Mouse (Mus musculus) heart, adult 18-20 months (tissue): ENCODE measurements around the gene Calcoco1. TPM values are rescaled to one million over a fixed set of nuclear protein-coding genes. Genes with fewer than 3 reads are reported as not detected.

Experiments used
- DNase-seq, 2 experiments: peaks; one replicate each; pipeline ENCODE4 v3.0.0; 2021 to 2022; ENCODE audit warnings: mixed read lengths in 1 of 2
- long read RNA-seq, 2 experiments: library from polyadenylated mRNA; stranded (forward); transcript quantifications; one replicate each; pipeline ENCODE4 v2.0.0; 2021
- total RNA-seq, 2 experiments: library from RNA; stranded (reverse); gene quantifications; 2 replicates each; pipeline ENCODE4 v1.2.3; 2021

Gene Calcoco1
- total RNA-seq = 100 to 1,000 TPM; 105 to 119 TPM
- long read RNA-seq, experiment 1, transcript Calcoco1-201 (15 exons, 2,824 nt) = major isoform, 88 of 114 reads
- long read RNA-seq, experiment 1, partial matches to known transcripts = 11 of 114 reads
- long read RNA-seq, experiment 1, other reads (novel, unspliced or antisense) = 15 of 114 reads
- long read RNA-seq, experiment 2, transcript Calcoco1-201 (15 exons, 2,824 nt) = major isoform, 36 of 54 reads
- long read RNA-seq, experiment 2, partial matches to known transcripts = 7 of 54 reads
- long read RNA-seq, experiment 2, other reads (novel, unspliced or antisense) = 11 of 54 reads

DNA sequence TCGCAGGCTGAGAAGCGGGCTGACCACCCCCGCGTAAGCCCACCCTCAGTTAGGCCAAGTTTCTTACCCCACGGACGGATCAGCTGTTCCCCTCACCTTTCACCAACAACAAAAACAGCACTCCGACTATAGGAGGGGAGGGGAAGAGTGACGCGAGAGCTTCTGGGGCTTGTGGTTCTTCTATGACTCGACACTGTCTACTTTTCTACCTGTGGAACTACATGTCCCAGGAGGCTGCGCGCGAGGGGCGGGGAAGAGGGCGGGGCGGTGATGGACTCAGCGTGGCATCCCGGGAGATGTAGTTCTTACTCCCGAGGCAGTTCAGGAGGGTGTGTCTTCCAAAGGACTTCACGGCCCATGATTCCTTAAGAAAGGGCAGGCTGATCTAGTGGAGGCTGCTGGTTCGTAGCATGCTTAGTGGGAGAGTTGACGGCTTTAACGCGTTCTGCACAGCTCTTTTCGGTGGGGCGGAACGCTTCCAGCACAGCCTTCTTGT is at the start of gene Calcoco1:
Gene Calcoco1 (minus strand): TSS at position 199 of the 496 bp plus-strand sequence.
- peak; percentile 96 to 98 for DNase-seq

DNA sequence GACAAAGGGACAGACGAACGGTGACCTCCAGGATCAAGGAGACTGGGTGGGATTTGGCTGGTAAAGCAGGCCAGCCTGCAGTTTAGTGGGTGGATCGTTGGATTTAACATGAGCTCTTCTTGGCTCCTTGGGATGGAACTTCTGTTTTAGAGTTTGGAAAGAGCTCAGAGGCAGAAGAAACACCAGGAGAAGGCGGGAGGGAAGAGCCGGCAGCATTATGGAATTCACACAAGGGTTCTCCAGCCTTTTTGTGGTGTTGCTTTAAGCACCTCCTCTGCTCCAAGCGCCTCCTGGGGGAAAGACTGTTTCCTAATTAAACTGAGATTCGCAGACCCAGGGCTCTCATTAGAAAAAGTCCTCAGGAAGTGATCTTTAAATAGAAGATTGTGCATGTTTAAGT is 48.9 kb upstream of the Calcoco1 start:
- DNase-seq = peak in 1 of 2 experiments; percentile 4

DNA sequence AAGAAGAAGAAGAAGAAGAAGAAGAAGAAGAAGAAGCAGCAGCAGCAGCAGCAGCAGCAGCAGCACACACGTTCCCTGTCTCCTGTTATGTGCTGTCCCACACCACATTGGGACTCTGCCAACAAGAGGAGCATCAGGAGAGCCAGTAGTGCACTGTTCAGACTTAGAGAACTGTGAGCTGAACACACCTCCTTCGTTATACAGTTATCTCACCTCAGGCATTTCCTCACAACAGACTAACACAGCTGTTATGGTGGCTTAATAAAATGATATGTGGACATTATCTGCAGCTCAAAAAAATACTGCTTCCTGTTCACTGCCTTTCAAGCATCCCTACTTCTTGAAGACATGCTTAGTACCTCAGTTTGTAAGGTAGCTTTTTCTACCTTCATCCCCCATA is 43.2 kb upstream of the Calcoco1 start:
- DNase-seq = no peak

DNA sequence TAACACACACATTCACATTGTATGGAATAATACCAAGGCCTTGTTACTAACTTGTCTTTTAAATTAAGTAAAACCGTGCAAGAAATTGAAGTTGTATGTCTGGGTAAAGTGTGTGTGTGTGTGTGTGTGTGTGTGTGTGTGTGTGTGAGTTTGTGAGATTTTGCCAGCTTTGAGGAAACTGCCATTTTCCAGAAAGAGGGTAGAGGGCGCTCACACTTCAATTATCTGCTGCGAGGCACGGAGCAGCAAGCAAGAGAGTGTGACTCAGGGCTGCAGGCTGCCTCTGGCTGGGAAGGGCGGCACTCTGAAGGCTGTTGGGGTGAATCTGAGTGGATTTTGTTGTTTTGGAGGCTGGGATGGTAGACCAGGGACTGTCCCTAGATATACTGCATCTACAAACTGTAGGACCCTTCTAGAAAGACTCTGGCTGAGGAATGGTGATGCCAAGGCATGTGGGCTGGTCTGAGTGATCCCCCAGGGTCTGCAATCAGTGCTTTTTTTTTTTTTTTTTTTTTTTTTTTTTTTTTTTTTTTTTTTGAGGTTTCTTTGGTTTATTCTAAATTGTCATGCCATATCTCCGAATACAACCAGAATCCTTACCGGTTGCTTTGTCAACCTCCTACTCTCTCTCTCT is 39.9 kb upstream of the Calcoco1 start:
- DNase-seq = peak; percentile 29 to 47

DNA sequence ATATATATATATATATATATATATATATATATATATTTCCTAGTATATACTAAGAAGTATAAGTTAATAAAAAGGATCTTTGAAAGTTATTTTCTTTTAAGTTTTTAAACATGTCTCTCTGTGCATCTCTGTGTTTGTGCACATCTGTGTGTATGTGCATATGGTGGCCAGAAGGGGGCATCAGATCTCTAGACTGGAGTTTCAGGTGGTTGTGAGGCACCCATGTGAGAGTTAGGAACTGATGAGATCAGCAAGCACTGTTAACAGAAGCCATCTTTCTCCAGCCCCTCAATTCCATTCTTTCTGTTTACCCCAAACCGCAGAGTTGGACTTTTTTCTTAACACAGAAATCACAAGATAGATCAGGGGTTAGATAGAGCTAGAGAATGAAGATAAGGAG is 35.7 kb upstream of the Calcoco1 start:
- no peak for DNase-seq

DNA sequence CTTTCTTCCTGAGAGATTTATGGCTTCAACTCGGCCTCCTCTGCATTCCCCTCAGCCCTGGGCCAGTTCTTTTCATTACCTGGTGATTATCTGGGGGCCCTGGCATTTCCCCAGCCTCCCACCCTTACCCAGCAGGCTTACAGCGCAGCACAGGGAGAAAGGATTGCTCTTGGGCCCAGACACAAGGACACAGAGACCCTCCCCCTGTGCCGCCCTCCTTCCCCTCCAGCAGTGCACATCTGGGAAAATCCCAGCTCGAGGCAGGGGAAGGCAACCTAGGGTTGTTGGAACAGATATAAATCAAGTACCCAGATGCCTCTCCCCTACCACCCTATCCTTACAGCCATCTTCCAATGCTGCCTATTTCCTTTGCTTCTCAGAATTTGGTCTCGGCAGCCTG is 33.1 kb upstream of the Calcoco1 start:
- no peak for DNase-seq

DNA sequence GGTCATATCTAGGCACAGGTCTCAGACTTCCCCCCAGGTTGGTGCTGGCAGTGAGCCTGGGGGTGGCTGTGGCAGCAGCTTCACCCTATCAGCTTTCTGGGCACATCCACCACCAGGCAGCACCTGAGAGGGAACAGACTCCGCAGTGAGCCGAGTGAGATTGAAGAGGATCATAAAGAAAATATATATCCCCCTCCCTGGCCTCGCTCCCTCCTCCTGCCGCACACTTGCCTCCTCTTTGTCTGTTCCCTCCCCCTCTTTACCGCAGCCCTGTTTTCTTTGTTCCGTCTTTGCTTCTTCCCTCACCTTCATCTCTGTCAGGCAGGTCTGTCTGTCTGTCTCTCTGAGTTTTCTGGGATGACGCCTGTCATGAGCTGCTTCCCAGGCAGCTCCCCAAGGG is 32.4 kb upstream of the Calcoco1 start:
- DNase-seq = no peak

DNA sequence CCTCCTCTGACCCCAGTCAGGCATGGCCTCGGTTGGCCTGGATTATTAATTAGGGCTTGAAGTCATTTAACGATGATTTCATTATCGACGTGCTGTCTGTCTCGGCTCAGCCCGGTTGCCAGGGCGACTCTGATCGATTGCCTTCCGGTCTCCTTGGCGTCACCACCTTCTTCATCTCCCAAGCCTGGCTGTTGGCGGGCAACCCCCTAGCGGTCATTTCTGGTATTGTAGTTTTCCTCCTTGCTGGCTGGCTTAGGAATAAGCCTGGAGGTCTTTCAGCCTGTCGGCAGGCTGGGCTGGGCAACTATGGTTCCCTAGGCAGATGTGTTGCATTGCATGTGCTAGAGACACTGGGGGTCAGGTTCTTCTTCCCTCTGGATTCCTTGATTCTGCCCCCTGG is 31.2 kb upstream of the Calcoco1 start:
- peak; percentile 26 to 41 for DNase-seq

DNA sequence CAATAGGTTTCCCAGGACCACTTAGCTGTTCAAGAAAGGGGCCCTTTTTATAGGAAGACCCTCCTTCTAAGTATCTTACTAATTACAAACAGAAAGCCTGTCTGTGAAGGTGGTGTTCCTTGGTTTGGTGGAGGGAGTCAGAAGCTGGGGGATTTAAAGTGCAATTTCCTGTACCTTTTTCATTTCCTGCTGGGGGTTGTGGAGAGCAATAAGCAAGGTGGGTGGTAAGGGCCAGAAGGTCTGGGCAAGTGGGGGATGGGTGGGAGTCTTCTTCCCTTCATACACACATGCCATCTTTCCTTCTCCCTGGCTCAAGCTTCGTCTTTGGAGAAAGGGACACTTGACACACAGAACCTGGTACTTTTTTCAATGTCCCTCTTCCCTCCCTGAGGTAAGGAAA is 30.2 kb upstream of the Calcoco1 start:
- DNase-seq = no peak

DNA sequence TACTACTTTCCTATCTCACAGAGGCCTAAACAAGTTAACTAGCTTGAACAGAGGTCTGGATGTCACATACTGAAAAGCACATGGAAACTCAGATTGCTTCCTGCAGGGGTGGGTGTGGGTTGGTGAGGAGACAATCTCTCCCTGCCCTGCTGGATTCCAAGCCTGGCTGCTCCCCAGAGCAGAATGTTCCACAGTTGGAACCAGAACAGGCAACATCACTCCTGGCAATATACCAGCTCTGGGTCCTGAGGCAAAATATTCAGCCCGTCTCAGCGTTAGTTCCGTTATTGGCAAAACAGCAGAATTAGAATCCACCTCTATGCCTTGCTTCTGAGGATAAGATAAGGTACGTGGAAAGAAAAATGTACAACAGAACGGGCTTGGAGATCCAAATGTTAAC is 28.3 kb upstream of the Calcoco1 start:
- DNase-seq = peak; percentile 63 to 64

DNA sequence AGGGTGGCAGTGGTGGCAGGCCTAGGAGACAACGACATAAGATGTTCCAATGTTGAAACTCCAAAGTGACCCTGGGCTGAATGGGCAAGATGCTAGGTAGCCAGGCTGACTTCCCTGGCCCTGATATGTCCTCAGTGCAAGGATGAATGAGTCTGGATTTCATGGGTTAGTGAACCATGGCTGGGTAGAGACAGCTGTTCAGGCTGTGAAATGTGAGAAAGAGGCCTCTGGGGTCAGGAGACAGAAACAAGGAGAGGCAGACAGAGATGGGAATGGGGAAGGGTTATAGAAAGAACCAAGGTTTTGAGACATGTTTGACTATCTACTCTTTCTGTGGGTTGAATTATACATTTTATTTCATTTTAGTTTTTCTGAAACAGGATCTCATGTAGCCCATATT is 27.1 kb upstream of the Calcoco1 start:
- no peak for DNase-seq

DNA sequence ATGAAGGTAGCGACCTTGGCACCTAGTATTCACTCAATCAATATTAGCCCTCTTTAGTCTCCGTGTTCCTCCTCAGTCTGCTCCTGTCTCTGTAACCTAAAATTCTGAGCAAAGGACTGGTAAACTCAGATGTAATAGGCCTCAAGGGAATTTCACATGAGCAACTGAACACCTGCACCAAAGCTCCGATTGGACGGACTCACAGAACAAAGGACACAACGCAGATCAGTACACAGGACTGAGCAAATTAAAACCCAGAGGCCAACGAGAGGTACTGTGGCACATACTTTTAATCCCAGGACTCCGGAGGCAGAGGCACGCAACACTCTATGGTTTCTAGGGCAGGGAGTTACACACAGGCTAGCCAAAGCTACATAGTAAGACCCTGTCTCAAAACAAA is 25.9 kb upstream of the Calcoco1 start:
- no peak for DNase-seq

DNA sequence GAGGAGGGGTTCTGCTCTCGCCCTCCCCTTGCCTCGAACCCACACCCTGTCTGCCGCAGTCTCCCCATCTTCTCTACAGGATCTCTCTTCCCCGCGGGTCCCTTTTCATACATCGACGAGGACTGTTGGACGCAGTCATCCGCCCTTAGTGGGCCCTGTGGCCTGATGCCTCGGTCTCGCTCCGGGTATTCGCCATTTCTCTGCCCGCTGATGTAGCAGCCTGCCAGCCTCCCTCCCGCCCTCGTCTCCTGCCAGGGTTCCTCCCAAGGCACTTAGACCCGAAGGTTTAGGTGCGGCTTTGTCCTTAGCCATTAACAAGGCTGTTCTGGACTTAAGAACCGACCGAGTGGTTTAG is 25.3 kb upstream of the Calcoco1 start:
- DNase-seq = peak in 1 of 2 experiments; percentile 15

DNA sequence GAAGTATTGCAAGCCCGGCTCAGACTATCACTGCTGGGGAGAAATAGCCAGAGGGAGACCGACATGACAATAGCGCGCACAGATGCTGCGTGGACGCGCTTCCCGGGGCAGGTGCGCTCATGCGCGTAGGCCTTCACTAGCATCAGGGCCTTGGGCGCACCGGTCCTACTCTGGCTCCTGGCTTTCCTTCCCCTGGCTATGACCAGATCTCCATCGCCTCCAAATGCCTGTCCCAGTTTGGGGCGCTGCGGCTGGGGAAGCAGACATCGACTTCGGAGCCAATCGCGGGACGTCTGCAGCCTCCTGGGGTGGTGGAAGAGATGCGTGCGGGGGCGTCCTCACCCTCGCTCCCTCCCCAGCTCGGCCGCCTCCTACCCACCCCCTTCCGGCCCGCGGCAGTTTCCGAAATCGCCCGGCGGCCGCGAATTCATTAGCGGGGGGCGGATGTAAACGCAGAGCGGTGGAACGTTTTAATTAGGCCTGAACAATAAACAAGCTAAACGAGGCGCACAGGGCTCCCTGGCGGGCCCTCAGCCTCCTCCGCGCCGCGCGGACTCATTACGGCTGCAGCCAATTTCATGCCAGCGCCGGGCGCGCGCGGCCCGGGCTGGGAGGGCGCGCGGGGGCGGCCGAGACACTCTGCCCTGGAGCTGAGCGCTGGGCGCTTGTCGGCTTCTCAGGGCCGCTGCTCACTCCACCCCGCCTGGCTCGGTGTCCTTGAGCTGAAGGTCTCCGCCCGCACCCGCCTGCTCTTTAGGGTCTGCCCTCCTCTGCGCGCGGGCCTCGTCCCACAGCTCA is 24.7 kb upstream of the Calcoco1 start:
- peak; percentile 35 to 44 for DNase-seq

DNA sequence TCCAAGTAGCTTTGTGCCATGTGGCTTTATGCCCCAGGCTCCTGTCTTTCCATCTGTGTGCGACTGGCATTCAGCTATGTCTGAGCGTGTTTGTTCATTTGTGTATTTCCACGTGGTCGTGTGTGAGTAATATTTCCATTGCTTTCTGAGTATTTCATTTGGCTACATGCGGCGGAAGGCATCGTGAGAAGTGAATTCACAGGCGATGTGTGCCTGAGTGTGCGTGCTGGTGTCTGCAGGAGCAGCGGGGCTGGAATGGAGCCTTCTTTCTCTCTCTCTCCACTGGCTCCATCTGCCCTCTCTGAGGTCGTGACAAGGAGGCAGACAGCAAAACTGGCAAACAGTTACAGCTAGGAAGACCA is 24.1 kb upstream of the Calcoco1 start:
- DNase-seq = no peak

DNA sequence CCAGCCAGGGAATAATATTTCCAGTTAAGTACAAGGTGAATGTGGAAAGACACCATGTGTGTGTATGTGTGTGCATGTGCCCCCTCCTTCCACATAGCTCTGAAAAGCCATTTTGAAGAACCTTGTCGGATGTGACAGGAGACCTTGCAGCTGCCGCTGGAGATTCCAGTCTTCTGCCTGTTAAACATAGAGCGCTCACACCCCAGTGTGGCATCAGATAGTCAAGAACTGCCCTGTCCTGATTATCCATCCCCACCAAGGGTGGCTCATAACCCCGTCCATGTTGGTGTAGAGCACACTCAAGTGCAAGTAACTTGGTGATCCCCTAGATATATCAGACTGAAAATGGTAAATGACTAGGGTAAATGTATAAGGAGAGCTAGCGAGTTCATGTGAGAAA is 23.4 kb upstream of the Calcoco1 start:
- no peak for DNase-seq

DNA sequence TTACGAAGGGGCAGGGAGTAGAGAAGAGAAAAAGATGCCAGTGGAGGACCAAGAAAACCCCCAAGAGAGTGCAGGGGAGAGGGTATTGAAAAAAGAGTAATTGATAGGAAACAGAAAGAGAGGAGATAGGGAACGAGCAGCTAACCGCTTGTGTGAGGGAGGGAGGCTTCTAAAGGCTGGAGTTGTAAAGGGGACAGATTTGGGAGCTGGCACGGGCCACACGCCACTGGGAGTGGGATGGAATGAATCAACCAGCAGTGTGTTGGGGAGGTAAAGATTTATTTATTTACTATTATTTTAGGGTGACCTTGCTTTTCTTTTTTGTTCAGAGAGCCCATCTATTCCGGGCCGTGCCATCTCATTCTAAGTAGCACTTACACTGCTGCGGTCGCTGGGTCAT is 22.9 kb upstream of the Calcoco1 start:
- DNase-seq = no peak

DNA sequence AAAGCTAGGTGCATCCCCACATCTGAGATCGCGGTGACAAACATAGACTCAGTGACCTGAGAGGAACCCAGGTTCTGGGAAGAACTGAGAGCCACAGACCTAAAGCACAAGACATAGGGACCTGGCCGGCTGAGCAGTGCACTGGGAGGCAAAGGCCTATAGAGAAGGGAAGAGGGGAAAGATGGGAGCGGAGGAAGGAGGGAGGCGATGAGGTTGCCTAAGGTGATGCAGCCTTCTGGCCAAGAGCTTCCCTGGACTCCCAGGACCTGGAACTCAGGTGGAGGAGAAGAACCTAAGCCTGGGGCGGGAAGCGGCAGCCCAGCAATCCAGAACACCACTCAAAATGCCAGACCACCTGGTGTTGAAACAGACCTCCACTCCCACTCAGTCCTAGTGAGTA is 22.4 kb upstream of the Calcoco1 start:
- DNase-seq = no peak

DNA sequence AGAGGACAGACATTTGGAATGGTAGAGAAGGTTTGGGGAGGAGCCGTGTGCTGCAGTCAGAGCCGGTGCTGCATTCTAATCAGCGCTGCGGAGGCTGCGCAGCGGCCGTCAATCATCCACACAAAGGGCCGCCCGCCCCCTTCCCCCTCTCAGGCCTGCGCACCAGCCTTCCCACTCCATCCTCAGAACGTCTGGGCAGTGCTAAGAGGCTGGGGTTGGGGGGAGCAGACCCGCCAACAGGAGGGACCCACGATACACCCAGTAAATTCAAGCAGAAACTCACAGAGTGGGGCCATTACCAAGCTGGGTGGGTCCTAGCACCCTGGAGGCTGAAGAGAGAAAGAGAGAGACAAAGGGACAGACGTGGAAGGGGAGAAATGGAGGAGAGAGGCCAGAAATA is 22.0 kb upstream of the Calcoco1 start:
- DNase-seq = no peak

DNA sequence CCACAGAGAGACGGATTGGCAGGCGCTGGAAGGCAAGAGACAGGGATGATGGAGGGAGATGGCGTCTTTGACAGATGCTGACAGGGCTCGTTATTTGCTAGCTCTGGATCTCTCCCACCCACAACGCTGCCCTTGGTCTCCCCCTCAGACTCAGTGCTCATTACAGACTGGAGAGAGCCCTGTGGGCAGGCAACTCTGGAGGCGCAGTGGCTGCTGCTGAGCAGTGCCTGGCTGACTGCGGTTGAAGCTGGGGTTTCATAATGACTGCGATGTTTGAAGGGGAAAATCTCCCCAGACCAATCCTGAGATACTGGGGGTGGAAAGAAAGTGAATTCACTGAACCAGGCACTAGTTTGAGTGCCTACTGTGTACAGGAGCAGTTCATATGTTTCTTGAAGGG is 21.2 kb upstream of the Calcoco1 start:
- no peak for DNase-seq

DNA sequence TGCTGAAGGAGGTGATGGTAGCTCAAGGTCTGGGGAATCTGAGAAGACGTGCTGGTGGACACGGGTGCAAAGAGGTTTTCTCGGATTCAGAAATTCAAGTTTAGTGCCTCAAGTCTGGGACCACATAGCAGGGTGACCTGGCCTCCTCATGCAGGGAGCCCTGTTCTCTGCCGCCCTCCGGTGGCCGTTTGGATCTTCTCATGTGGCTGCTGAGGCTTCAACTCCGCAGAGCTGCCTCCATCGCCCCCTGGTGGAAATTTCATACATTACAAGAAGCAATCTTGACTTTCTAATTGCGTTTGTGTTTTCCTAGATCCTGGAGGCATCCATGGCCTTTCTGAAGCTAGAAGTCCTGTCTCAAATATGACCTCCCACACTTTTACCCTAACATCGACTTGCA is 20.6 kb upstream of the Calcoco1 start:
- DNase-seq = peak; percentile 91 to 95

DNA sequence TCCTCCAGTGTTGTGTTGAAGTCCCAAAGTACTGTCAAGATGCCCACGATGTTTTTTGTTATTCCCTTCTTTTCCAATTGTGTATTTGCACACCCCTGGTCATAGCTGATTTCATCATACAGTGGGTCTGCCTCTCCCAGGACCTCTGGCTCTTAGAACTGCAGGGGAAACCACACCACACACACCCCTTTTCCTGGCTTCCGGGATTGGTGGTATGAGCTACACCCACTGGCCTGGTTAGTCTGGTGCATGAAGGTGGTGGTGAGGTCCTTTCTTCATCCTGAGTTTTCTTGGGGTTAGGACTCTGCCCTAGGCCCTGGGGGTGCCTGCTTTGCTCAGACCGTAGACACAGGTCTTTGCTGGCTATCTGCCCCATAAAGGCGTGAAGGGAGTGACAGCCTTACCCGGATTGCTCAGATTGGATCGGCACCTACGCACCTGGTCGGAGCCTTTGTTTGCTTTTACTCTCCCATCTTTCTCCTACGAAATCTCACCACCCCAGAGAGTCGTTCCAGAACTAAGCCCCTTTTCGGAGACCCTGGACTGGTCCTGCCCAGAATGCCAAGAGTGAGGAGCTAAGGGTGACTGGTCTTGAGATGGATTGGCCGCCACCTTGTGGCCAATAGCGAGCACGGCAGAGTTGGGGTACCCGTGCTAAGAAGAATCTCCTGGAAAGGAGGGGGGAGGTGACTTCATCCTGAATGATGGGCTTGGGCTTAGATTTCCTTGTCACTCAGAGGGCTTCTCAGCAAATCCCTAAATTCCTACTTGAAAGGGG is 17.7 kb upstream of the Calcoco1 start:
- DNase-seq = peak; percentile 44 to 73

DNA sequence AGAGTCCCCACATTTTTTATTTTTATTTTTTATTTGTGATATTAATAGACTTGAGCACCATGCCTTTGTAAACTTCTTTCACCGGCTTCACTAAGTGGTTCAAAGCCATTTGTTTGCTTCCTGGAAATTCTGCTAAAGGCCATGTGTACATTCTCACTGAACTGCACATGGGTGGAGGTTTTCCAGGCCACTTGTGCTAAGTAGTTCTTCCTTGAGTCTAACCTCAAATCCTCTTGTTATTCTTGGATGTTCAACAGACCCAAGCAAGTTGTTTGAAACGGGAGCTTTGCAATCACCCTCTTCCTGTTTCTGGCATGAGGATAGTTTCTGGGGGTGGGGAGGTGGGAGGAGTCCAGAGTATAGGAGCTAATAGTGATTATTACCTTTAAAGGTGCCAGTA is 16.5 kb upstream of the Calcoco1 start:
- DNase-seq = no peak
